Mouse (Mus musculus) limb, embryonic 13.5 days (tissue): ENCODE measurements around the gene Mrto4. TPM values are rescaled to one million over a fixed set of nuclear protein-coding genes. Genes with fewer than 3 reads are reported as not detected.

Experiments
- ATAC-seq: fragments of 200-750 bp; cut with Nextera tagmentation; 2 replicates; pipeline ENCODE4 v1.8.0; 2017; ENCODE audit warnings: low read depth, moderate number of reproducible peaks, moderate TSS enrichment; ENCODE audit not compliant: low FRiP score
- H3K27ac ChIP-seq: fragments of 300-500 bp; sonication (generic); 2 replicates; pipeline ENCODE4 v1.5.1; 2015; ENCODE audit warnings: inconsistent platforms, mild to moderate bottlenecking, moderate library complexity
- H3K27me3 ChIP-seq: fragments of 300-500 bp; sonication (generic); 2 replicates; pipeline ENCODE4 v1.6.1; 2015; ENCODE audit warnings: mild to moderate bottlenecking, inconsistent platforms
- H3K36me3 ChIP-seq: fragments of 300-500 bp; sonication (generic); 2 replicates; pipeline ENCODE4 v1.6.1; 2015; ENCODE audit warnings: inconsistent platforms, mild to moderate bottlenecking, moderate library complexity
- H3K4me1 ChIP-seq: fragments of 300-500 bp; sonication (generic); 2 replicates; pipeline ENCODE4 v1.6.1; 2015; ENCODE audit warnings: inconsistent platforms
- H3K4me2 ChIP-seq: fragments of 300-500 bp; sonication (generic); replicated peaks from 2 replicates; pipeline ENCODE4 v1.6.1; 2015; ENCODE audit warnings: inconsistent platforms, mild to moderate bottlenecking, moderate library complexity
- H3K4me3 ChIP-seq: fragments of 300-500 bp; sonication (generic); 2 replicates; pipeline ENCODE4 v1.5.1; 2015; ENCODE audit warnings: moderate library complexity, mild to moderate bottlenecking, inconsistent platforms
- H3K9ac ChIP-seq: fragments of 300-500 bp; sonication (generic); 2 replicates; pipeline ENCODE4 v1.6.1; 2015; ENCODE audit warnings: mild to moderate bottlenecking, inconsistent platforms
- H3K9me3 ChIP-seq: fragments of 300-500 bp; sonication (generic); 2 replicates; pipeline ENCODE4 v1.6.1; 2016; ENCODE audit warnings: inconsistent platforms
- WGBS: fragments of 180-500 bp; shearing (Covaris S2); methylation state at CpG from one replicate; pipeline ENCODE4 v1.1.7; 2015; 5-methylcytosine and 5-hydroxymethylcytosine counted together
- polyA plus RNA-seq: library from polyadenylated mRNA; unstranded; fragments of >200 nt; fragmentation: Nextera tagmentation; extraction: Ambion mirVana; gene quantifications from 2 replicates; pipeline ENCODE4 v1.2.1, GENCODE M21; 2015

Mrto4 gene
- polyA plus RNA-seq, 1 experiment from 2014 or later = 119 TPM

DNA sequence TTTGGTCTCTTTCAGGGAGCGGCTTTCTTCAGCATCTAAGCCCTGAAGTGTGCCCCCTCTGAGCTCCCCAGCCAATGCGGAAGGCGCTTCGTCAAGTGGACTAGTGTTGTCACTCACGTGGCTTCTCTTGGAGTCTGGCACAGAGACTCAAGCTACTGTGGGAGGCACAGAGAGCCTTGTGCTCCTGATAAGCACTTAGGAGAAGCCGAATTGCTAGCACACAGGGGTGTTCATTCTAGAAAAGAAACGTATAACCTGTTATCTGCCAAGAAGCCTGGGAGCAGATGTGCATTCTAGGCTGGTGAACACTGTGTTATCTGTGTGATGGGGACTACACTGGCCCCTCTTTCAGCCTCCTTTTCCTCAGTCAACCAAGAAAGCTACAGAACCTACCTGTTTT is 16.9 kb downstream of the Mrto4 start:
- no peaks in the 10 kb centered on the region for H3K4me1 ChIP-seq
- H3K27ac ChIP-seq = no peak overlapping the region
- H3K9ac ChIP-seq = no peak overlapping the region
- 59% methylated on average over 7 of the region's 7 CpGs for WGBS
- H3K36me3 ChIP-seq = no peaks in the 10 kb centered on the region
- no peak overlapping the region for H3K4me2 ChIP-seq
- no peak for ATAC-seq
- H3K4me3 ChIP-seq = no peak overlapping the region
- H3K27me3 ChIP-seq = peaks cover 31% of the 10 kb centered on the region
- no peaks in the 10 kb centered on the region for H3K9me3 ChIP-seq

DNA sequence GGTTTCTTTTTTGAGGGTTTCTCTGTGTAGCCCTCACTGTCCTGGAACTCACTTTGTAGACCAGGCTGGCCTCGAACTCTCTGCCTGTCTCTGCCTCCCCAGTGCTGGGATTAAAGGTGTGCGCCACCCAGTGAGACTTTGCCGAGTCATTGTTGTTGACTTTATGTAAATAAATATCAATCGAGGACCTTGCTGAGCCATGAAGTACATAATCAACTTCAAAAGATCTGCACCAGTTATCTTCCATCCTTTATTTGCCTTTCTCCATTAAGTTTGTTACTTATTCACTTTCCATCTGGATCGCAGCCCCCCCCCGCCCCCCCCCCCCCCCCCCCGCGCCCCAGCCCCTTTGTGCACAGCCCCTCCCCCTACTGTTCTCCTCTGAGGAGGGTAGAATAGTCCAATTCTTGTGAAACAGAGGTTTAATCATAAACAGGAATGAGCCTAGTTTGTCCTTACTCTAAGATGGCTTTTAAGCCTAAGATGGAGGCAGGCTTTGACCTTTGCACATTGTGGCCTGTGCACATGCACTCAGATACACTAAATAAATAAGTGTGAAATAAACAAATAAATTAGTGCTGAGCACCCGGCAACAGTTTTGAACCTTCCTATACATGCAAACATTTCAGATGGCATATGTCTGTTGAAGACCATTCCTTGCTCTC is 17.6 kb downstream of the Mrto4 start:
- no peaks in the 10 kb centered on the region for H3K9me3 ChIP-seq
- 77% methylated on average over 6 of the region's 9 CpGs for WGBS

DNA sequence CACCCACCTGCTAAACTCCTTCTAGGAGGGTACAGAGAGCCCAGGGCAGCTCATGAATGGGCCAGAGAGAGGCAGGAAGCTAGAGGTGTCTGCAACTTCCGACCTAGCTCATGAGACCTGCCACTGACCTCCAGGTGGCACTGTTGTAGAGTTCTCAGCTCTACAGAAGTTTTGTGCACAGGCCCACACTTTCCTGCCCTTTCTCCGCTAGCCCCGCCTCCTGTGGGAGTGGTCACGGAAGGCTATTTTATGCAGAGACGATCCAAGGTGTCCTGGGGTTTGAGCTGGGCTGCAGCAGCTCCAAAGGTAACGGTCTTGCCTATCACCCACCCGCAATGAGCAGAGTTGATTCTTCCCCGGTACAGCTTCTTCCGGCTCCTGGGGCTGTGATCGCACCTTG is 21.8 kb downstream of the Mrto4 start:
- Histone ChIP-seq H3K4me1 (no peaks in the 10 kb centered on the region), H3K4me3 (peak overlapping the region; percentile 27), H3K9me3 (no peaks in the 10 kb centered on the region), H3K27me3 (peaks cover 7% of the 10 kb centered on the region; the same call in 1 of the 2 replicates), H3K9ac (no peak overlapping the region), H3K4me2 (peak overlapping the region; percentile 50), H3K27ac (no peak overlapping the region), H3K36me3 (no peaks in the 10 kb centered on the region)
- 6% methylated on average over 10 of the region's 10 CpGs for WGBS
- peak; percentile 51; the same call in 1 of the 2 replicates for ATAC-seq

More for the DNA sequence above, 17.6 kb downstream of the Mrto4 start:
- Histone ChIP-seq H3K9ac (no peak overlapping the region), H3K4me1 (no peaks in the 10 kb centered on the region), H3K27me3 (peaks cover 31% of the 10 kb centered on the region), H3K4me2 (no peak overlapping the region), H3K36me3 (no peaks in the 10 kb centered on the region), H3K4me3 (no peak overlapping the region), H3K27ac (no peak overlapping the region)
- no peak for ATAC-seq

DNA sequence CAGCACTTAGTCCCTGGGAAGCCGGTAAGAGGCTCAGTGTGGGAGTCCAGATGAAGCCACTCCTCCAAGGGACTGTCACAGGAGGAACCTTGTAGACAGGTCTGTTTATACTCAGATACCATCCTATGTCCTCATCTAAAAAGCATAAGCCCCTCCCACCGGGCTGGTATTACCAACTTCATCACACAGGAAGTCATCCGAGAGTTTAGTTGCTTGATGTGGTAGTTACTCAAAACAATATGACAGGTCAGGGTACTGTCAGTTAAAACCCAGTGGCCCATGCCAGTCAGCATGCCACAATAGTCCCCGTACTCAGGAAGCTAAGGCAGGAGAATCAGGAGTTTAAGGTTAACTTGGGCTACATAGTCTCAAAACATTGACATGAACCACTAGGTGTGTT is 32.6 kb downstream of the Mrto4 start:
- Histone ChIP-seq H3K9me3 (no peaks in the 10 kb centered on the region), H3K4me3 (no peak overlapping the region), H3K4me1 (no peaks in the 10 kb centered on the region), H3K27ac (no peak overlapping the region), H3K4me2 (no peak overlapping the region), H3K36me3 (peaks cover 52% of the 10 kb centered on the region), H3K9ac (no peak overlapping the region), H3K27me3 (no peaks in the 10 kb centered on the region)
- 92% methylated on average over 4 of the region's 4 CpGs for WGBS
- no peak for ATAC-seq

DNA sequence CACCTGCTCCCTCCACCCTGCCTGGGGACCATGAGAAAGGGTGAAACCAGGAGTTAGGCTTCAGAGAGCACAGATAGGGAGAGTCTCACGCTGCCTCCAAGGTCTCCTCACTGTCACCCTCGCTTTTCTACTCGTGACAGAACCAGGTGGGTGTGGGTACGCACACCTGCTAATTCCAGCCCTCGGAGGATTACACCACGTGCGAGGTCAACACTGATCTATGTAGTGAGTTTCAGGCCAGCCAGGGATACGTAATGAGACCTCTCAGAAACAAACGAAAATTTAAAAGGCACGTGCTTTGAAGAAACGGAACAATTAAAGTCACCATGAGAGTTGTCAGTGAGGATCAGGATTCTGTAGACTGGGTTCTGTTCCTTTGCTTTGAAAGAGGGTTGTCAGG is 33.9 kb downstream of the Mrto4 start:
- Histone ChIP-seq H3K4me3 (no peak overlapping the region), H3K4me2 (no peak overlapping the region), H3K27ac (no peak overlapping the region), H3K36me3 (peaks cover 62% of the 10 kb centered on the region), H3K9ac (no peak overlapping the region), H3K9me3 (no peaks in the 10 kb centered on the region), H3K4me1 (no peaks in the 10 kb centered on the region), H3K27me3 (no peaks in the 10 kb centered on the region)
- ATAC-seq = no peak
- WGBS = 90% methylated on average over 11 of the region's 11 CpGs

DNA sequence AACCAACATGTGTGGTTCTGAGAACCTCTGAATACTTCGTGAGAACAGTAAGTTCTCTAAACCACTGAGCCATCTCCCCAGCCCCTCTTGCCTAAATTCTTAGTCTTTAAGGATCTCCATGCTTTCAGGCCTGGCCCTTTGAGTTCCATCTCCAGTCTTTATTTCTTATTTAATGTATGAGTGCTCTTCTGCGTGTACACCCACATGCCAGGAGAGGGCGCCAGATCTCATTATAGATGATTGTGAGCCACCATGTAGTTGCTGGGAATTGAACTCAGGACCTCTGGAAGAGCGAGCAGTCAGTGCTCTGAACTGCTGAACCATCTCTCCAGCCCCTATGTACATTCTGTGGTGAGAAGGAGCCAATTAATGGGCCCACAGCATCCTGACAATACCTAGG is 39.7 kb downstream of the Mrto4 start:
- no peaks in the 10 kb centered on the region for H3K9me3 ChIP-seq
- peaks cover 28% of the 10 kb centered on the region for H3K4me1 ChIP-seq
- H3K9ac ChIP-seq = no peak overlapping the region
- H3K4me3 ChIP-seq = no peak overlapping the region
- no peaks in the 10 kb centered on the region for H3K27me3 ChIP-seq
- H3K36me3 ChIP-seq = peaks cover 40% of the 10 kb centered on the region
- no peak for ATAC-seq
- H3K4me2 ChIP-seq = peak overlapping the region; percentile 98
- H3K27ac ChIP-seq = no peak overlapping the region
- WGBS = 64% methylated on average over 4 of the region's 4 CpGs

DNA sequence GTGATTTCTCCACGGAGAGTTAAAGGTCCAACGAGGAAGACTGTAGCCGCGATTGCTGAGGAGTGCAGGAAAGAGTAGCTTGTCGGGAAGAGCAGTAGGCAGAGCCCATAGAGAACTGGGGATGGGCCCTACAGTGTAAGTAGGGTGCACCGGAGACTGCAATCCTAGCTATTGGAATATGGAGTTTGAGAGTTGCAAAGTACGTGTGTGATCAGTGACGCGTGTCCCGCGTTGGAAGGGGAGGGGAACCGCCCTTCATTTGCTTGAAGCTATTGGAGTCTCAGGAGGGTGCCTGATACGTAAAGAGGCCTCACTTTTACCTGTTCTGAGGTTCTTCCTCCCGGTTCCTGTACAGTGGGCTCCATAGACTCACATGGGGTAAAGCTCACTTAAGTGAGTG is 40.7 kb downstream of the Mrto4 start:
- Histone ChIP-seq H3K27me3 (no peaks in the 10 kb centered on the region), H3K36me3 (peaks cover 37% of the 10 kb centered on the region), H3K4me2 (peak overlapping the region; percentile 98), H3K4me1 (peaks cover 28% of the 10 kb centered on the region), H3K9ac (peak overlapping the region; percentile 99), H3K9me3 (no peaks in the 10 kb centered on the region), H3K27ac (no peak overlapping the region), H3K4me3 (peak overlapping the region; percentile 96)
- ATAC-seq = no peak
- WGBS = 23% methylated on average over 14 of the region's 14 CpGs

DNA sequence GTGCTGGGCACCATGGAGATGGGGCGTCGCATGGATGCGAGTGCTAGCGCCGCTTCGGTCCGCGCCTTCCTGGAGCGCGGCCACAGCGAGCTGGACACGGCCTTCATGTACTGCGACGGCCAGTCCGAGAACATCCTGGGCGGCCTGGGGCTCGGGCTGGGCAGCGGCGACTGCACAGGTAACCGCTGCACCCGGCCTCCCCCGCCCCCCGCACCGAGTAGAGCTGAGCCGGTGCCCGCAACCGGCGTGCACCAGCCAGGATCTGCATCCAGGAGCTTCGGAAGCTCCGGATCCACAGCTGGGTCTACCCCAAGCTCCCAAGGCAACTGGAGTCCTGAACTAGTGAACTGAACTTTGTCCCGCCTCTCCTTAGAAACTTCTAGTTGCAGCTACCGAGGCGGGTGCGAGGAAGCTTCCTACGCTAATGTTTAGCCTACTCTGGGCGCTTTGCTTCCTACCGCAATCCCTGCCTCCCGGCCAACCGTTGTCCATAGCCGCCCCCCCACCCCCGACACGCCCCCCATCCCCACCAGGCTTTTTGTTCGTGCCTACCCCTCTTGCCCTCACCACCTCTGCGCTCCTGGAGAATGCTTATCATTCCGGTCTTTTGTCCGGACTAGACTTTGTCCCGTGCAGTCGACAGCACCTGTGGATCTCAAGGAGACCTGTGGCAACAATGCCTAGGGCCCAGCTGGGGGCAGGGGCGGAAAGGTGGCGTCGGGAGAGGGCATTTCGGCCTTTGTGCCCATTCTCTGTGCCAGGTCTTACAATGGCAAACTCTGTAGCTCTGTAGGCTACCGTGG is 41.3 kb downstream of the Mrto4 start:
- no peaks in the 10 kb centered on the region for H3K9me3 ChIP-seq
- WGBS = under 1% methylated on average over 51 of the region's 53 CpGs
- H3K4me1 ChIP-seq = peaks cover 28% of the 10 kb centered on the region
- H3K27me3 ChIP-seq = no peaks in the 10 kb centered on the region
- peak overlapping the region; percentile 70; the same call in 1 of the 2 replicates for H3K27ac ChIP-seq
- peak overlapping the region; percentile 98 for H3K4me2 ChIP-seq
- peak; percentile 75 for ATAC-seq
- H3K4me3 ChIP-seq = peak overlapping the region; percentile 96
- H3K36me3 ChIP-seq = peaks cover 39% of the 10 kb centered on the region
- H3K9ac ChIP-seq = peak overlapping the region; percentile 99

DNA sequence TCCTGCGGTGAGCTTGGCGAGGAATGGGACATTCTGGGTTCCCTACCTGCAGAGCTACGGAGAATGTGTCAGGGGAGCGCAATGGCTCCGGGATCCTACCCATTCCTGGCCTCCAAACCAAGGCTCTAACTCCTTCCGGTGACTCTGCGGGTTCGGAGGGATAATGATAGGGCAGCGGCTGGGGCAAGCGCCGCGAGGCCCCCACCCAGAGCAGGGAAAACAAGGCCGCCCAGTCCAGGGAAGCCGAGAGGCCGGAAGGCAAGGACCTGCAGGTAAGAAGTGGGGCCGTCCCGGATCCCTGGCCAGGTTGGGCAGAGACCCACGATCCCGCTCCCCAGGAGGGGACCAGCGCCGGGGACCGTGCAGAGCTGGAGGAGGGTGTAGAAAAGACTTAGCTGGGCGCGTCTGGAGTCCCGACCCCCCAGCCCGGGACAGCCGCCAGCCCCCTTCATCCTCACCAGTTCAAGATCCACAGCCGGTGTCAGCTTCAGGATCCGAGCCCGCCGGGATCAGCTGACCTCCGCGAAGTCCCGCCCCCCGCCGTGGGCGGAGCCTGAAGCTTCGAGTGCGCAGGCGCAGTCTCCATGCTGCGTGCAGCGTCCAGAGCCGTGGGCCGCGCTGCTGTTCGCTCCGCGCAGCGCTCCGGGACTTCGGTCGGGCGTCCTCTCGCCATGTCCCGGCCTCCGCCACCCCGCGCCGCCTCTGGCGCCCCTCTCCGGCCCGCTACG is 42.0 kb downstream of the Mrto4 start, which contains the start of the genes Pqlc2 and Akr7a5:
Gene Pqlc2, minus strand, starts transcription at position 538 of the 728 bp plus-strand sequence.
Gene Akr7a5, plus strand, starts transcription at position 574 of the 728 bp plus-strand sequence.
- whole genome bisulfite sequencing = under 1% methylated on average over 63 of the region's 63 CpGs
- H3K27ac ChIP-seq = peak within 1 kb of the TSS; percentile 70; the same call in 1 of the 2 replicates
- H3K27me3 ChIP-seq = no peaks in the 10 kb centered on the region
- peaks cover 39% of the 10 kb centered on the region for H3K36me3 ChIP-seq
- peak within 1 kb of the TSS; percentile 99 for H3K9ac ChIP-seq
- H3K4me2 ChIP-seq = peak within 1 kb of the TSS; percentile 98
- no peaks in the 10 kb centered on the region for H3K9me3 ChIP-seq
- peaks cover 28% of the 10 kb centered on the region for H3K4me1 ChIP-seq
- peak; percentile 89 for ATAC-seq
- peak within 1 kb of the TSS; percentile 96 for H3K4me3 ChIP-seq

DNA sequence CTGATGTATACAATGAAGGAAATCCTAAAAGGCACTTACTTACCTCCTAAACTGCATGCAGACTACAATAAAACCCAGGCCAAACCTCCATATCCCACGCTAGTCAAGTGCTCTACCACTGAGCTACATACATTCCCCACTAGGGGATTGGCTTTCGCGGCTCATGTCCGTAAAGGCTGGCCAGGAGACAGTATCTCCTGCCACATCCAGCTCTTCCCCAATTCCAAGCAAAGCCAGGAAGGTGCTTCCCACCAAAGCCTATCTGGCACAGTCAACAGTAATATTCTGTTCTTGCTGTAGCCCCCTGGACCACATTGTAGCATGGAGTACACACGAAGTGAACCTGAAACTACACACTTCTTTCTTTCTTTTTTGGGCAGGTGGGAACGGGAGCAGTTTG is 42.7 kb downstream of the Mrto4 start:
- peak overlapping the region; percentile 98 for H3K4me2 ChIP-seq
- peaks cover 39% of the 10 kb centered on the region for H3K36me3 ChIP-seq
- ATAC-seq = no peak
- peaks cover 28% of the 10 kb centered on the region for H3K4me1 ChIP-seq
- H3K9me3 ChIP-seq = no peaks in the 10 kb centered on the region
- H3K9ac ChIP-seq = peak overlapping the region; percentile 99
- H3K27me3 ChIP-seq = no peaks in the 10 kb centered on the region
- H3K4me3 ChIP-seq = peak overlapping the region; percentile 96
- 14% methylated on average over 6 of the region's 6 CpGs for WGBS
- H3K27ac ChIP-seq = no peak overlapping the region

DNA sequence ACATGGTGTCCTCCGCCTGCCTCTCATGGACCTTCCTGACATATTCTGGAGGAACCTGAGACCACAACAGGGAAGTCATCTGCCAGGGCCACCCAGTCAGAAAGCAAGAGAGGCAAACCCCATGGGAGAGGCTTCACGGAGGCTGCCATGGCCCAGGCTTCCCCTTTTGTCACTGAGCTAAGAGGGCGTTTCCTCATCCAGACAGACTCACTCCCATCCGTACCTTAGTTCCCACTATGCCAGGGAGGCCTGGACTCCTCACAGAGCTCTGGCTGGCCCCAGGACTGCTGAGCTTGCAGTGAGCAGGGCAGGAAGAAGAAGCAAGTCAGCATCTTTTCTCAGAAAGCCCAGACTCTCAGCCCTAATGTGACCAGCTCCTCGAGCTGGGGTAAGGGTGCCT is 44.5 kb downstream of the Mrto4 start:
- Histone ChIP-seq H3K27ac (no peak overlapping the region), H3K27me3 (no peaks in the 10 kb centered on the region), H3K9ac (no peak overlapping the region), H3K4me2 (no peak overlapping the region), H3K4me1 (peaks cover 28% of the 10 kb centered on the region), H3K36me3 (peaks cover 33% of the 10 kb centered on the region), H3K4me3 (no peak overlapping the region), H3K9me3 (no peaks in the 10 kb centered on the region)
- 81% methylated on average over 5 of the region's 5 CpGs for WGBS
- no peak for ATAC-seq

DNA sequence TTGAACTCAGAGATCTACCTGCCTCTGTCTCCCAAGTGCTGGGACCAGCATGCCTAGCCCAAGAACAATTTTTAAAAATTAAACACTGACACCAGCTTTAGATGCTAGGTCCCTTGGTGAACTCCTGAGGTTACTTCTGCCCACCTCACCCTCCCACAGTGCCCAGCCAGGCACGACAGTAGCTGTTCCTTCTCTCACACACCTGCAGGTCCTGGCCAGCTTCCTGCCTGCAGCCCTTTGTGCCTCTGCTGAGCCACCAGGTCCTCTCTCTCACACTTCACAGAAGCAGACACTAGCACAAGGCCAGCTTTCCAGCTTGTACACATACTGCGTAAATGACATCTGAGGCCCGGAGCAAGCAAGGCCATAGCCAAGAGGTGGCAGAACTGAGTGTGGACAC is 46.9 kb downstream of the Mrto4 start:
- Histone ChIP-seq H3K27ac (no peak overlapping the region), H3K36me3 (peaks cover 57% of the 10 kb centered on the region), H3K4me3 (no peak overlapping the region), H3K9ac (no peak overlapping the region), H3K27me3 (no peaks in the 10 kb centered on the region), H3K9me3 (no peaks in the 10 kb centered on the region), H3K4me2 (no peak overlapping the region), H3K4me1 (peaks cover 13% of the 10 kb centered on the region)
- ATAC-seq = no peak
- WGBS = 91% methylated on average over 3 of the region's 3 CpGs
